Mouse (Mus musculus) olfactory bulb, adult 2 months (tissue): ENCODE measurements at regions not wholly inside any gene's neighbourhood (a gene's known extent, or its start where the extent isn't known, plus 50 kb on each side); places are given as distances from the start of the nearest gene placed in this dataset.

Source experiments
- CTCF ChIP-seq: fragments of 200-500 bp; IDR thresholded peaks from 2 replicates; pipeline ENCODE4 v1.5.1; 2012; ENCODE audit warnings: low read depth, mild to moderate bottlenecking, low read length, moderate library complexity; ENCODE audit not compliant: insufficient read depth
- POLR2A ChIP-seq: fragments of 200-500 bp; IDR thresholded peaks from 2 replicates; pipeline ENCODE4 v1.6.1; 2012; ENCODE audit warnings: mild to moderate bottlenecking, low read depth, low read length, moderate library complexity; ENCODE audit not compliant: insufficient read depth

GRCm38 (mm10) chr14:61941682-61942081, 334.4 kb downstream of the Kcnrg start:
- TF ChIP-seq CTCF (no peak), POLR2A (no peak)
